Mouse (Mus musculus): ENCODE results near the gene Tbc1d22b.

Gene Tbc1d22b

GRCm38 (mm10) chr17:29640971-29641370, 91.4 kb downstream of the Tbc1d22b start:
- DNase-seq (ENCODE audit: low read depth in 1 of 2, low spot score in 2 of 2) = no peak

GRCm38 (mm10) chr17:29642219-29642618, 92.6 kb downstream of the Tbc1d22b start:
- DNase-seq (ENCODE audit: low read depth in 1 of 2, low spot score in 2 of 2) = no peak
